Mouse (Mus musculus) kidney, embryonic 14.5 days (tissue): ENCODE data around the gene Hist1h4d. TPM values are rescaled to one million over a fixed set of nuclear protein-coding genes. Genes with fewer than 3 reads are reported as not detected.
"Not testable (repeated sequence)": the region's sequence is repeated elsewhere in the genome, so short reads cannot be mapped to it uniquely, and the experiment has no call there.

Source experiments
- ATAC-seq: fragments of 200-750 bp; cut with Nextera tagmentation; 2 replicates; pipeline ENCODE4 v1.8.0; 2017; ENCODE audit warnings: moderate number of reproducible peaks, mild to moderate bottlenecking, moderate TSS enrichment, moderate library complexity; ENCODE audit not compliant: low FRiP score, low TSS enrichment
- H3K27ac ChIP-seq: fragments of 300-500 bp; sonication (generic); 2 replicates; pipeline ENCODE4 v1.5.1; 2014; ENCODE audit warnings: low read depth, mild to moderate bottlenecking, low read length, moderate library complexity, mixed read lengths
- H3K27me3 ChIP-seq: fragments of 300-500 bp; sonication (generic); 2 replicates; pipeline ENCODE4 v1.6.1; 2014; ENCODE audit warnings: mild to moderate bottlenecking, low read length; ENCODE audit not compliant: control insufficient read depth, insufficient read depth
- H3K36me3 ChIP-seq: fragments of 300-500 bp; sonication (generic); 2 replicates; pipeline ENCODE4 v1.6.1; 2014; ENCODE audit warnings: low read length, mixed read lengths; ENCODE audit not compliant: control insufficient read depth, insufficient read depth
- H3K4me1 ChIP-seq: fragments of 300-500 bp; sonication (generic); 2 replicates; pipeline ENCODE4 v1.6.1; 2014; ENCODE audit warnings: low read length, mixed read lengths; ENCODE audit not compliant: control insufficient read depth, insufficient read depth
- H3K4me2 ChIP-seq: fragments of 300-500 bp; sonication (generic); replicated peaks from 2 replicates; pipeline ENCODE4 v1.6.1; 2014; ENCODE audit warnings: low read depth, mild to moderate bottlenecking, low read length
- H3K4me3 ChIP-seq: fragments of 300-500 bp; sonication (generic); 2 replicates; pipeline ENCODE4 v1.5.1; 2014; ENCODE audit warnings: mild to moderate bottlenecking, low read length
- H3K9ac ChIP-seq: fragments of 300-500 bp; sonication (generic); 2 replicates; pipeline ENCODE4 v1.6.1; 2014; ENCODE audit warnings: low read depth, mild to moderate bottlenecking, low read length, moderate library complexity
- H3K9me3 ChIP-seq: fragments of 300-500 bp; sonication (generic); 2 replicates; pipeline ENCODE4 v1.6.1; 2016; ENCODE audit warnings: low read length; ENCODE audit not compliant: control insufficient read depth
- WGBS: fragments of 180-500 bp; shearing (Covaris S2); extraction: QIAGEN DNeasy Blood & Tissue Kit; methylation state at CpG from one replicate; pipeline ENCODE4 v1.1.7; 2014; 5-methylcytosine and 5-hydroxymethylcytosine counted together
- polyA plus RNA-seq: library from polyadenylated mRNA; unstranded; fragments of >200 nt; fragmentation: Nextera tagmentation; extraction: Ambion mirVana; gene quantifications from 2 replicates; pipeline ENCODE4 v1.2.1, GENCODE M21; 2014

Hist1h4d gene
- polyA plus RNA-seq, 1 experiment from 2014 or later: 113 TPM

DNA sequence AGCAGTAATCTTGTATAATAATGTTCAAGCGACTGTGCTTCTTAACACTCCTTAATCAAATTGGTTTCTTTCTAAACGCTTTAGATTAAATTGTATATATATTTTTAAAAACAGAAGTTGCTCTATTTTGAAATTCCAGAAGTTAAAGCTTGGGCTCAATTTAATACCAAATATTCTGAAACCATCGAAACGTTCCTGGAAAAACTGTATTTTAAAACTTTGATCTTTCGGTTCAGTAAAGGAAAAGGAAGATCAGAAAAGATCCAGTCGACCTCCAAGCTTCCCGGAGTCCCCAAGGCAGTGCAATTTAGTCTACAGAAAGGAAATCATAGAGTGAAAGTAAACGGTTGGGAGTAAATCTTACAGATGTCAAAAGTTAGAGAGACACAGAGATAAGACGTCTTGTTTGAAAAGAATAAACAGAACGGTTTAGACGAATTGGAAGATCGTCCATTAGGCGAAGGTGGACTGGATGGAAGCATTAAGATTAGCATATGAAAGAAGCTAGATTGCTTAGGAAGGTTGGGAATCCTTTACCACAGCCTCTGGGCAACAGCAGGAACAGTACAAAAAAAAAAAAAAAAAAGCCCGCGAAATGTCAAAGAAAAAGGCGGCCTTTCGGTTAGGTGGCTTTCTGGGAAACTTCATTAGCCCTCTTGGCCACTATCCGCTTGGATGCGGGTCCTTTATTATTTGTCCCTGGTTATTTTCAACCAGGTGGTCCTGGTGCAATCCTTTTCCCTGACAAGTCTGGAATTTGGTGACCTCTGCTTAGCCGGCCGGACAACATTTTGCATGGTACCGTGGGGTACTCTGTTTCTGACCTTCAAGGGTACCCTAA, 4.9 kb downstream of the Hist1h4d start:
- peak overlapping the region; percentile 44 for H3K4me3 ChIP-seq
- H3K36me3 ChIP-seq: no peaks in the 10 kb centered on the region
- H3K9me3 ChIP-seq: no peaks in the 10 kb centered on the region
- 2% methylated on average over 22 of the region's 22 CpGs for whole genome bisulfite sequencing
- H3K4me1 ChIP-seq: peaks cover 12% of the 10 kb centered on the region
- H3K27ac ChIP-seq: peak overlapping the region; percentile 98
- ATAC-seq: no peak
- no peaks in the 10 kb centered on the region for H3K27me3 ChIP-seq
- H3K4me2 ChIP-seq: peak overlapping the region; percentile 59
- peak overlapping the region; percentile 63 for H3K9ac ChIP-seq

- H3K27ac ChIP-seq: peak overlapping the region; percentile 98
- H3K4me2 ChIP-seq: peak overlapping the region; percentile 59
- peaks cover 12% of the 10 kb centered on the region for H3K4me1 ChIP-seq
- peak overlapping the region; percentile 33; the same call in 1 of the 2 replicates for H3K4me3 ChIP-seq
- no peak for ATAC-seq
- H3K36me3 ChIP-seq: no peaks in the 10 kb centered on the region
- 3% methylated on average over 1 of the region's 1 CpGs for WGBS
- H3K27me3 ChIP-seq: no peaks in the 10 kb centered on the region
- no peaks in the 10 kb centered on the region for H3K9me3 ChIP-seq
- peak overlapping the region; percentile 63 for H3K9ac ChIP-seq
Observed at GRCm38 (mm10) chr13:23586940-23587225, 5.5 kb downstream of the Hist1h4d start.

DNA sequence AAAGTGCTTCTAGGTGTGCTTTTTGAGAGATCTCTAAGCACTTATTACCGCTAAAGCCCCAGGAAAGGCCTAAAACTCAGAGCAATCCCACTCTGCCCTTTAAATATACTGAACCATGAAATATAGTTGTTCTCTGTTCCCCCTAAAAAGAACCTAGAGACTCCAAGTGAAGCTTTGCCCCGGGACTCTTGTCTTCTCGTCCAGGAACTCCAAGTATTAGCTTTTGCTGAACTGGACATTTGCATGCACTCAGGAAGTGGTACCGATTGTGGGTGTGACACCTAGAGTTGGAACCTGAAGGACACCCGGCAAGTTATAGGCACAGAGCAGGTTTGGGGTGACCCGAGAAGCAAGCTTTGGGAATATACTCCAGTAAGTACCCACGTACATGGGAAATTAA, 9.8 kb downstream of the Hist1h4d start:
- Histone ChIP-seq H3K27ac (no peak overlapping the region), H3K36me3 (no peaks in the 10 kb centered on the region), H3K9me3 (no peaks in the 10 kb centered on the region), H3K9ac (no peak overlapping the region), H3K4me1 (no peaks in the 10 kb centered on the region), H3K4me3 (no peak overlapping the region), H3K27me3 (no peaks in the 10 kb centered on the region), H3K4me2 (no peak overlapping the region)
- ATAC-seq: no peak
- 98% methylated on average over 7 of the region's 7 CpGs for WGBS

DNA sequence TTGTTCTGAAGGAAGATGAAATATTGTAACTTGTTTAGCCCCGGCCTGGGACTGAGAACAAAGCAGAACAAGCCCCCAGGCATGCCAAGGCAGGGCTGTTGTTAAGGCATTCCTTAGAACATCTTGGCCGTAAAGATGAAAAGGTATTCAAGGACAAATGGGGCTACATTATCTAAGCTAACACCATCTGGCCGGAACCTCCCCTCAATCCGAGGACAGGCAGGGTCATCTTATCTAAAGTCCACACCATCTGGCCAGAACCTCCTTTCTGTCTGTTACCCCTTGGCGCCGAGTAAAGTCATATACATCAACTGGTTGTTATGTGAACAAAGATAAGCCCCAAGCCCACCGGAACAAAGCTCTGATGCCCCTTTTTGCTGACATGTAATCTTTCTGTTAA, 10.5 kb downstream of the Hist1h4d start:
- 85% methylated on average over 7 of the region's 7 CpGs for WGBS
- H3K36me3 ChIP-seq, H3K4me2 ChIP-seq, H3K9me3 ChIP-seq, H3K4me1 ChIP-seq, H3K4me3 ChIP-seq, H3K27me3 ChIP-seq, H3K9ac ChIP-seq, H3K27ac ChIP-seq, ATAC-seq: not testable (repeated sequence)

DNA sequence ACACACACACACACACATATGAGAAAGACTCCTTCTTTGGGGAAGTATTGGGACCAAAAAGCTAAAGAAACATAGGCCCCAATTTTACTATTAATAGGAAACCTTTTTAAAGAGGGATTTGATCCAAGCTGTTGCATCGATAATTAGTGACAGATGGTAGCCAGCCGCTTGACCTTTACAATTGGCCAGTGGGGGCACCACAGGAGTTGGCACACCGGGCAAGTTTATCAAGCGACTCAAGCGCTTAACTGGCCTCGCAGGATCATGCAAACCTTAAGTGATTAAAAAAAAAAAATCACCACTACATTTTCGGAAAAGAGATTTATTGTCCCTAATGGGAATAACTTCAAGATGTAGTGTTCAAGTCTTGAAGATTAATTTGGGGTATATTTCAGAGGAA, 11.2 kb downstream of the Hist1h4d start:
- H3K36me3 ChIP-seq: no peaks in the 10 kb centered on the region
- no peak overlapping the region for H3K9ac ChIP-seq
- no peaks in the 10 kb centered on the region for H3K27me3 ChIP-seq
- no peak overlapping the region for H3K4me3 ChIP-seq
- 72% methylated on average over 7 of the region's 7 CpGs for WGBS
- H3K4me1 ChIP-seq: no peaks in the 10 kb centered on the region
- ATAC-seq: no peak
- H3K4me2 ChIP-seq: no peak overlapping the region
- peak overlapping the region; percentile 80 for H3K27ac ChIP-seq
- no peaks in the 10 kb centered on the region for H3K9me3 ChIP-seq

DNA sequence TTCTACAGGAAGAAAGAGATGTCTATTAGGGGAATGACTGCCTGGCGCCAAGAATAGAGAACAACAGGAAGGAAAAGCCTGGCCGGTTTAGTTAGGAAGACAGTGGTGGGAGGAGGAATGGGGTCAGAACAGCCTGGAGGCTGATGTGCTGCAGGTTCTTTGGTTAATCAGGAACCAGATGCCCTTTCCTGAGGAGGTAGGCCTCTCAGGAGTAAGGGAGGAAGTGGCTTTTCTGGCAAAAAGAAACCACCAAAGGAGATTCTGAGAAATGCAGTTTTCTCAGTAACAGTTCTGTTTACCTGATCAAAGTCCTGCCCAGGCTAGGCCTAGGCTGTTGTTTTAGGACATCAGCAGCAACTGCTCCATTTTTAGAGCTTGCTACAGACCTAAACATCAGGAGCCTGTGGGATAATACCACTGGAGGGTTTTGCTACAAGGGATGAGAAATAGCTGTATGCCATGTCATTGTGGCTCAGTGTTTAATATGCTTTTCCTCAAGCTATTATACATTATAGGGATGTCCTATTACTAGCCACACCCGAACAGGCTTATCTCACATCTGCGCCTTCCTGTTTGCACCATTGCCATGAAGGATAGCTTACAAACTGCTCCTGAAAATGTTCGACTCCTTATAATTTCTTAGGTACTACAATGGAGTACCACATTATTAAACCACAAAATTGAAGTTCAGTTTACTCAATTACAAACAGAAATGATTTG, 11.8 kb downstream of the Hist1h4d start:
- Histone ChIP-seq H3K27me3 (no peaks in the 10 kb centered on the region), H3K4me3 (no peak overlapping the region), H3K9me3 (no peaks in the 10 kb centered on the region), H3K36me3 (no peaks in the 10 kb centered on the region), H3K4me1 (no peaks in the 10 kb centered on the region), H3K9ac (0 out of 2 replicates have a peak overlapping the region, but pooled peaks have one; percentile 7), H3K4me2 (no peak overlapping the region), H3K27ac (peak overlapping the region; percentile 80)
- ATAC-seq: peak; percentile 60; the same call in 1 of the 2 replicates
- WGBS: 72% methylated on average over 5 of the region's 5 CpGs

GRCm38 (mm10) chr13:23595185-23595584, 13.8 kb downstream of the Hist1h4d start:
- H3K9me3 ChIP-seq: no peaks in the 10 kb centered on the region
- no peaks in the 10 kb centered on the region for H3K4me1 ChIP-seq
- H3K4me2 ChIP-seq: no peak overlapping the region
- H3K4me3 ChIP-seq: no peak overlapping the region
- no peak overlapping the region for H3K27ac ChIP-seq
- no peak overlapping the region for H3K9ac ChIP-seq
- no peaks in the 10 kb centered on the region for H3K27me3 ChIP-seq
- WGBS: 81% methylated on average over 2 of the region's 2 CpGs
- no peak for ATAC-seq
- no peaks in the 10 kb centered on the region for H3K36me3 ChIP-seq

DNA sequence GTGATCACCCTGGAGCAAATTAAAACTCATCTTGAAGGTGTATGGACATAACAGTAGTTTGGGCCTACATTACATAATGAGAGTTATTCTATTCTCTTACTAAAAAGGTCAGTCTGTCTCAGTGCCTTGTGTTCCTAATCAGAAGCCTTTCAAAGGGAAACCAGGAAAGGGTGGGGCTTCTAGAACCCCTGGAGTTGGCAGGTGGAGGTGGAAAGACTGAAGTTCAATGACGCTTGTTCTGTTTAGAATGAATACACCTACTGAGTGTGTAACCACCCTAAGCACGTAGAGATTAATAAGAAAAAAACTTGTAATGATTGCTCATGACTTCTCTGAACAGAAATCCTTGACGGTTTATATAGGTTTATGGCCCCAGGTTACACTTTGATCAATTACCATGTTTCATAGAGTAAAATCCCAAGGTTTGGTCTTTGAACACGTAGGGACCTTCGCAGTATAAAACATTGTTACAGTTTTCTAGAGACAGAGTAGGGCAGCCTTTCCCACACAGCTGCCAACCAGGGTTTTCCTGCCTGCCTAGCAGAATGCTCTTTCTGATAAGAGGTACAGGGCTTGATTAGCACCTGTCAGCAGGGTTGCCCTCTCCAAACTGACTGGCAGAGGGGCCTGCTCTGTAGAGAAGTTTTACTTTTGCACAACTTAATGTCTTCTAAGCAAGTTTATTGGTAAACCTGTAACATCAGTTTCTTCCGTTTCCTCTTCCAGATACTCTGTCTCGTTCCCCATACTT, 14.4 kb downstream of the Hist1h4d start:
- H3K4me1 ChIP-seq: no peaks in the 10 kb centered on the region
- no peak overlapping the region for H3K4me2 ChIP-seq
- H3K4me3 ChIP-seq: no peak overlapping the region
- H3K36me3 ChIP-seq: no peaks in the 10 kb centered on the region
- 88% methylated on average over 7 of the region's 7 CpGs for WGBS
- ATAC-seq: no peak
- H3K27me3 ChIP-seq: no peaks in the 10 kb centered on the region
- no peaks in the 10 kb centered on the region for H3K9me3 ChIP-seq
- no peak overlapping the region for H3K27ac ChIP-seq
- H3K9ac ChIP-seq: no peak overlapping the region
